Mouse (Mus musculus) gastrocnemius, adult 18-20 months (tissue): ENCODE measurements around the gene Ikbkg. TPM values are rescaled to one million over a fixed set of nuclear protein-coding genes. Genes with fewer than 3 reads are reported as not detected.
"Not testable (repeated sequence)": the region's sequence is repeated elsewhere in the genome, so short reads cannot be mapped to it uniquely, and the experiment has no call there.

ENCODE experiments used
- DNase-seq: peaks from one replicate; pipeline ENCODE4 v3.0.0; 2021; ENCODE audit warnings: low spot score
- long read RNA-seq, 2 experiments: library from polyadenylated mRNA; stranded (forward); transcript quantifications; one replicate each; pipeline ENCODE4 v2.0.0; 2021
- total RNA-seq, 2 experiments: library from RNA; stranded (reverse); gene quantifications; 2 replicates each; pipeline ENCODE4 v1.2.3; 2021

The Ikbkg gene
- total RNA-seq: 10 to 100 TPM; 19.6 to 23.1 TPM
- long read RNA-seq, experiment 1, full-length matches to known transcripts: 14 of 22 reads
- long read RNA-seq, experiment 1, partial matches to known transcripts: 1 of 22 reads
- long read RNA-seq, experiment 1, other reads (novel, unspliced or antisense): 7 of 22 reads
- long read RNA-seq, experiment 2, full-length matches to known transcripts: 8 of 12 reads
- long read RNA-seq, experiment 2, partial matches to known transcripts: 0 of 12 reads
- long read RNA-seq, experiment 2, other reads (novel, unspliced or antisense): 4 of 12 reads

GRCm38 (mm10) chrX:74392535-74393443 is at the start of gene Ikbkg, which contains the start of gene Fam3a:
TSS of gene Ikbkg (plus strand) at chrX:74393290.
TSS of gene Fam3a (minus strand) at chrX:74393272.
- peak; percentile 78 for DNase-seq

- DNase-seq: no peak
Measured at GRCm38 (mm10) chrX:74352645-74353466, 40.2 kb upstream of the Ikbkg start.

- DNase-seq: peak; percentile 72
Measured at GRCm38 (mm10) chrX:74353467-74353770, 39.7 kb upstream of the Ikbkg start, which contains the start of gene Lage3. TSS of gene Lage3 (minus strand) at chrX:74353618.

GRCm38 (mm10) chrX:74357069-74357468 is 36.0 kb upstream of the Ikbkg start:
- DNase-seq: not testable (repeated sequence)

GRCm38 (mm10) chrX:74359171-74359570 is 33.9 kb upstream of the Ikbkg start:
- no peak for DNase-seq

- no peak for DNase-seq
Measured at GRCm38 (mm10) chrX:74367512-74367911, 25.6 kb upstream of the Ikbkg start.

GRCm38 (mm10) chrX:74368209-74368909 is 24.7 kb upstream of the Ikbkg start:
- peak; percentile 68 for DNase-seq

GRCm38 (mm10) chrX:74372888-74373549 is 20.1 kb upstream of the Ikbkg start, which contains the start of the genes Ubl4a and Slc10a3:
TSS of gene Ubl4a (minus strand) at chrX:74373218.
TSS of gene Slc10a3 (minus strand) at chrX:74373349.
- peak; percentile 88 for DNase-seq

- no peak for DNase-seq
Measured at GRCm38 (mm10) chrX:74384451-74384850, 8.6 kb upstream of the Ikbkg start.

GRCm38 (mm10) chrX:74388153-74388552 is 4.9 kb upstream of the Ikbkg start:
- no peak for DNase-seq

- DNase-seq: no peak
Measured at GRCm38 (mm10) chrX:74400136-74400535, 7.0 kb downstream of the Ikbkg start.

- DNase-seq: no peak
Measured at GRCm38 (mm10) chrX:74408340-74408739, 15.2 kb downstream of the Ikbkg start.

- DNase-seq: peak; percentile 75
Measured at GRCm38 (mm10) chrX:74413377-74413776, 20.3 kb downstream of the Ikbkg start.

GRCm38 (mm10) chrX:74424443-74424842 is 31.4 kb downstream of the Ikbkg start:
- peak; percentile 21 for DNase-seq

- DNase-seq: peak; percentile 19
Measured at GRCm38 (mm10) chrX:74425195-74425594, 32.1 kb downstream of the Ikbkg start.

- no peak for DNase-seq
Measured at GRCm38 (mm10) chrX:74426256-74426655, 33.2 kb downstream of the Ikbkg start.

GRCm38 (mm10) chrX:74427116-74427515 is 34.0 kb downstream of the Ikbkg start:
- DNase-seq: no peak

- no peak for DNase-seq
Measured at GRCm38 (mm10) chrX:74428146-74428825, 35.2 kb downstream of the Ikbkg start.

GRCm38 (mm10) chrX:74428826-74429276 is 35.8 kb downstream of the Ikbkg start, which contains the start of gene G6pdx:
TSS of gene G6pdx (minus strand) at chrX:74429194.
- peak; percentile 86 for DNase-seq
